Mouse (Mus musculus): ENCODE data around the gene Ulk4.

The Ulk4 gene

GRCm38 (mm10) chr9:121192601-121193370 is 84.2 kb downstream of the Ulk4 start:
- DNase-seq (ENCODE audit: low read depth, low spot score): no peak

- no peak for DNase-seq (ENCODE audit: low read depth, low spot score)
These were observed 89.2 kb downstream of the Ulk4 start for GRCm38 (mm10) chr9:121187811-121188210.

GRCm38 (mm10) chr9:121185796-121186195 is 91.2 kb downstream of the Ulk4 start:
- DNase-seq (ENCODE audit: low read depth, low spot score): no peak

- DNase-seq (ENCODE audit: low read depth, low spot score): no peak
These were observed 100.6 kb downstream of the Ulk4 start for GRCm38 (mm10) chr9:121176350-121176749.

GRCm38 (mm10) chr9:121175201-121175600 is 101.8 kb downstream of the Ulk4 start:
- no peak for DNase-seq (ENCODE audit: low read depth, low spot score)

GRCm38 (mm10) chr9:121172123-121172522 is 104.9 kb downstream of the Ulk4 start:
- no peak for DNase-seq (ENCODE audit: low read depth, low spot score)

GRCm38 (mm10) chr9:121171609-121172008 is 105.4 kb downstream of the Ulk4 start:
- no peak for DNase-seq (ENCODE audit: low read depth, low spot score)

- no peak for DNase-seq (ENCODE audit: low read depth, low spot score)
These were observed 112.4 kb downstream of the Ulk4 start for GRCm38 (mm10) chr9:121164607-121165006.

- DNase-seq (ENCODE audit: low read depth, low spot score): peak; percentile 45
These were observed 114.2 kb downstream of the Ulk4 start for GRCm38 (mm10) chr9:121162789-121163188.

GRCm38 (mm10) chr9:121161818-121162565 is 115.0 kb downstream of the Ulk4 start:
- DNase-seq (ENCODE audit: low read depth, low spot score): no peak

GRCm38 (mm10) chr9:121156253-121156831 is 120.7 kb downstream of the Ulk4 start:
- no peak for DNase-seq (ENCODE audit: low read depth, low spot score)

- no peak for DNase-seq (ENCODE audit: low read depth, low spot score)
These were observed 123.7 kb downstream of the Ulk4 start for GRCm38 (mm10) chr9:121153276-121153675.

GRCm38 (mm10) chr9:121148602-121149001 is 128.4 kb downstream of the Ulk4 start:
- DNase-seq (ENCODE audit: low read depth, low spot score): no peak

- DNase-seq (ENCODE audit: low read depth, low spot score): no peak
These were observed 133.8 kb downstream of the Ulk4 start for GRCm38 (mm10) chr9:121143208-121143607.

GRCm38 (mm10) chr9:121132549-121132948 is 144.4 kb downstream of the Ulk4 start:
- DNase-seq (ENCODE audit: low read depth, low spot score): no peak

GRCm38 (mm10) chr9:121129533-121129932 is 147.5 kb downstream of the Ulk4 start:
- no peak for DNase-seq (ENCODE audit: low read depth, low spot score)

GRCm38 (mm10) chr9:121128934-121129333 is 148.1 kb downstream of the Ulk4 start:
- DNase-seq (ENCODE audit: low read depth, low spot score): no peak

- no peak for DNase-seq (ENCODE audit: low read depth, low spot score)
These were observed 150.0 kb downstream of the Ulk4 start for GRCm38 (mm10) chr9:121127025-121127424.

GRCm38 (mm10) chr9:121124705-121125104 is 152.3 kb downstream of the Ulk4 start:
- no peak for DNase-seq (ENCODE audit: low read depth, low spot score)

GRCm38 (mm10) chr9:121122039-121122438 is 155.0 kb downstream of the Ulk4 start:
- no peak for DNase-seq (ENCODE audit: low read depth, low spot score)

GRCm38 (mm10) chr9:121117936-121118335 is 159.1 kb downstream of the Ulk4 start:
- no peak for DNase-seq (ENCODE audit: low read depth, low spot score)

- no peak for DNase-seq (ENCODE audit: low read depth, low spot score)
These were observed 164.9 kb downstream of the Ulk4 start for GRCm38 (mm10) chr9:121112131-121112530.

- peak; percentile 60 for DNase-seq (ENCODE audit: low read depth, low spot score)
These were observed 168.9 kb downstream of the Ulk4 start for GRCm38 (mm10) chr9:121108110-121108509.
